Mouse (Mus musculus): ENCODE measurements around the gene Rpl23. TPM values are rescaled to one million over a fixed set of nuclear protein-coding genes. Genes with fewer than 3 reads are reported as not detected.

Rpl23 gene
- 1,000 to 10,000 TPM in 1 of 2 experiments, 100 to 1,000 TPM in 1; 978 to 2,275 TPM for polyA plus RNA-seq (2012; fragmentation: generic; extraction: Trizol)

GRCm38 (mm10) chr11:97781832-97782563 is at the start of gene Rpl23:
Rpl23 (minus strand) TSS chr11:97782437.

GRCm38 (mm10) chr11:97798782-97799145 is 16.5 kb upstream of the Rpl23 start, which contains the start of gene Lasp1:
Lasp1 (plus strand) TSS chr11:97799000.

GRCm38 (mm10) chr11:97775808-97776496 is 6.3 kb downstream of the Rpl23 start, which contains the start of gene 1700001P01Rik:
1700001P01Rik (minus strand) TSS chr11:97775918.

GRCm38 (mm10) chr11:97766154-97766881 is 15.9 kb downstream of the Rpl23 start, which contains the start of gene Cwc25:
Cwc25 (minus strand) TSS chr11:97766556.

GRCm38 (mm10) chr11:97744063-97744717 is 38.0 kb downstream of the Rpl23 start, which contains the start of gene Pip4k2b:
Pip4k2b (minus strand) TSS chr11:97744704.

Other genes starting within 250 kb of the Rpl23 start
- under 1 TPM; 0.01 to 0.07 TPM for gene Srcin1, start 206.3 kb downstream of the Rpl23 start, polyA plus RNA-seq (2012; fragmentation: generic; extraction: Trizol)
- gene Epop, start 152.7 kb downstream of the Rpl23 start, polyA plus RNA-seq (2012; fragmentation: generic; extraction: Trizol), result 1 to 10 TPM; 3.8 to 10.0 TPM
- gene Mllt6, start 119.0 kb downstream of the Rpl23 start, polyA plus RNA-seq (2012; fragmentation: generic; extraction: Trizol), result 10 to 100 TPM in 1 of 2 experiments, 1 to 10 TPM in 1; 4.4 to 17.7 TPM
- 10 to 100 TPM; 32.1 to 68.6 TPM for gene Cisd3, start 96.6 kb downstream of the Rpl23 start, polyA plus RNA-seq (2012; fragmentation: generic; extraction: Trizol)
- 10 to 100 TPM; 38.5 to 91.7 TPM for gene Pcgf2, start 81.9 kb downstream of the Rpl23 start, polyA plus RNA-seq (2012; fragmentation: generic; extraction: Trizol)
- 1,000 to 10,000 TPM in 1 of 2 experiments, 100 to 1,000 TPM in 1; 535 to 1,281 TPM for gene Psmb3, start 79.0 kb downstream of the Rpl23 start, polyA plus RNA-seq (2012; fragmentation: generic; extraction: Trizol)
- gene Pip4k2b, start 37.7 kb downstream of the Rpl23 start, polyA plus RNA-seq (2012; fragmentation: generic; extraction: Trizol), result 10 to 100 TPM; 10.2 to 37.7 TPM
- 10 to 100 TPM in 1 of 2 experiments, 1 to 10 TPM in 1; 7.9 to 16.2 TPM for gene Cwc25, start 15.9 kb downstream of the Rpl23 start, polyA plus RNA-seq (2012; fragmentation: generic; extraction: Trizol)
- under 1 TPM; 0.08 to 0.31 TPM for gene 1700001P01Rik, start 6.5 kb downstream of the Rpl23 start, polyA plus RNA-seq (2012; fragmentation: generic; extraction: Trizol)
- gene Lasp1, start 16.6 kb upstream of the Rpl23 start, polyA plus RNA-seq (2012; fragmentation: generic; extraction: Trizol), result 100 to 1,000 TPM; 100 to 153 TPM
- 1 to 10 TPM in 1 of 2 experiments, under 1 TPM in 1; 0.88 to 5.5 TPM for gene B230217C12Rik, start 58.3 kb upstream of the Rpl23 start, polyA plus RNA-seq (2012; fragmentation: generic; extraction: Trizol)
- gene Fbxo47, start 101.7 kb upstream of the Rpl23 start, polyA plus RNA-seq (2012; fragmentation: generic; extraction: Trizol), result under 1 TPM in 1 of 2 experiments, not detected in 1; 0.20 TPM
- gene Plxdc1, start 204.0 kb upstream of the Rpl23 start, polyA plus RNA-seq (2012; fragmentation: generic; extraction: Trizol), result under 1 TPM; 0.11 to 0.21 TPM
- 1 to 10 TPM; 1.6 to 1.7 TPM for gene Arl5c, start 213.7 kb upstream of the Rpl23 start, polyA plus RNA-seq (2012; fragmentation: generic; extraction: Trizol)
- gene Cacnb1, start 240.6 kb upstream of the Rpl23 start, polyA plus RNA-seq (2012; fragmentation: generic; extraction: Trizol), result 10 to 100 TPM in 1 of 2 experiments, 1 to 10 TPM in 1; 2.6 to 12.5 TPM
- gene Rpl19, start 244.3 kb upstream of the Rpl23 start, polyA plus RNA-seq (2012; fragmentation: generic; extraction: Trizol), result 1,000 to 10,000 TPM; 5,344 to 9,149 TPM

All from C3H10T1/2 (cell line).